Mouse (Mus musculus) liver, postnatal 0 days (tissue): ENCODE data around the gene Srebf1. TPM values are rescaled to one million over a fixed set of nuclear protein-coding genes. Genes with fewer than 3 reads are reported as not detected.

Experiments
- ATAC-seq: fragments of 200-750 bp; cut with Nextera tagmentation; 2 replicates; pipeline ENCODE4 v1.8.0; 2017; ENCODE audit warnings: mild to moderate bottlenecking, moderate library complexity
- DNase-seq: peaks from one replicate; pipeline ENCODE4 v3.0.0-alpha.2; 2016
- H3K27ac ChIP-seq: fragments of 300-500 bp; sonication (generic); 2 replicates; pipeline ENCODE4 v1.5.1; 2014; ENCODE audit warnings: antibody characterized with exemption, moderate library complexity, mild to moderate bottlenecking, low read depth
- H3K27me3 ChIP-seq: fragments of 300-500 bp; sonication (generic); 2 replicates; pipeline ENCODE4 v1.6.1; 2014; ENCODE audit warnings: low read length, control low read depth, mixed read lengths; ENCODE audit not compliant: insufficient read depth
- H3K36me3 ChIP-seq: fragments of 300-500 bp; sonication (generic); replicated peaks from 2 replicates; pipeline ENCODE4 v1.6.1; 2014; ENCODE audit warnings: mild to moderate bottlenecking, control low read depth, low read length, moderate library complexity, mixed read lengths; ENCODE audit not compliant: insufficient read depth
- H3K4me1 ChIP-seq: fragments of 300-500 bp; sonication (generic); 2 replicates; pipeline ENCODE4 v1.6.1; 2014; ENCODE audit warnings: antibody characterized with exemption, mild to moderate bottlenecking, control low read depth; ENCODE audit not compliant: insufficient read depth
- H3K4me2 ChIP-seq: fragments of 300-500 bp; sonication (generic); 2 replicates; pipeline ENCODE4 v1.6.1; 2014; ENCODE audit warnings: low read depth, mild to moderate bottlenecking, low read length, moderate library complexity, mixed read lengths
- H3K4me3 ChIP-seq: fragments of 300-500 bp; sonication (generic); 2 replicates; pipeline ENCODE4 v1.5.1; 2014; ENCODE audit warnings: low read depth, low read length
- H3K9ac ChIP-seq: fragments of 300-500 bp; sonication (generic); replicated peaks from 2 replicates; pipeline ENCODE4 v1.6.1; 2014; ENCODE audit warnings: mild to moderate bottlenecking, moderate library complexity
- H3K9me3 ChIP-seq: fragments of 300-500 bp; sonication (generic); 2 replicates; pipeline ENCODE4 v1.6.1; 2016; ENCODE audit warnings: mild to moderate bottlenecking, control low read depth, low read length, mixed read lengths
- CTCF ChIP-seq: sonication (generic); IDR thresholded peaks from 2 replicates; pipeline ENCODE4 v1.5.1; 2016; ENCODE audit warnings: antibody characterized with exemption, low read depth
- EP300 ChIP-seq: IDR thresholded peaks from 2 replicates; pipeline ENCODE4 v1.6.1; 2016; ENCODE audit warnings: antibody characterized with exemption, low read depth, mild to moderate bottlenecking
- WGBS: fragments of 180-500 bp; shearing (Covaris S2); extraction: QIAGEN DNeasy Blood & Tissue Kit; methylation state at CpG from one replicate; pipeline ENCODE4 v1.1.7; 2014; ENCODE audit not compliant: insufficient replicate concordance; 5-methylcytosine and 5-hydroxymethylcytosine counted together
- polyA plus RNA-seq: library from polyadenylated mRNA; unstranded; fragments of >200 nt; fragmentation: Nextera tagmentation; extraction: Ambion mirVana; gene quantifications from 2 replicates; pipeline ENCODE4 v1.2.1, GENCODE M21; 2015

The Srebf1 gene
- polyA plus RNA-seq, 1 experiment from 2014 or later, result 21.4 TPM

GRCm38 (mm10) chr11:60221425-60221824 is 956 bp downstream of the Srebf1 start:
- Histone ChIP-seq H3K36me3 (peaks cover 8% of the 10 kb centered on the region), H3K4me1 (peaks cover 61% of the 10 kb centered on the region), H3K9ac (0 out of 2 replicates have a peak overlapping the region, but pooled peaks have one; percentile 13), H3K27ac (peak overlapping the region; percentile 58), H3K4me2 (0 out of 2 replicates have a peak overlapping the region, but pooled peaks have one; percentile 81), H3K9me3 (no peaks in the 10 kb centered on the region), H3K27me3 (no peaks in the 10 kb centered on the region), H3K4me3 (no peak overlapping the region)
- no peak for DNase-seq
- 71% methylated on average over 6 of the region's 6 CpGs for WGBS
- no peak for TF ChIP-seq EP300
- no peak for TF ChIP-seq CTCF
- no peak for ATAC-seq

GRCm38 (mm10) chr11:60220291-60220804 is 2.0 kb downstream of the Srebf1 start:
- H3K4me2 ChIP-seq, result peak overlapping the region; percentile 91
- TF ChIP-seq EP300 (peak; percentile 7; the same call in 1 of the 2 replicates), CTCF (no peak)
- WGBS, result under 1% methylated on average over 46 of the region's 46 CpGs
- peaks cover 61% of the 10 kb centered on the region for H3K4me1 ChIP-seq
- H3K9me3 ChIP-seq, result no peaks in the 10 kb centered on the region
- peaks cover 8% of the 10 kb centered on the region for H3K36me3 ChIP-seq
- no peaks in the 10 kb centered on the region for H3K27me3 ChIP-seq
- H3K9ac ChIP-seq, result peak overlapping the region; percentile 80
- DNase-seq, result peak; percentile 97
- ATAC-seq, result peak; percentile 79
- peak overlapping the region; percentile 81 for H3K4me3 ChIP-seq
- peak overlapping the region; percentile 92 for H3K27ac ChIP-seq

GRCm38 (mm10) chr11:60219609-60220008 is 2.8 kb downstream of the Srebf1 start:
- Histone ChIP-seq H3K27ac (peak overlapping the region; percentile 92), H3K4me2 (peak overlapping the region; percentile 91), H3K4me3 (peak overlapping the region; percentile 81), H3K4me1 (peaks cover 57% of the 10 kb centered on the region), H3K36me3 (peaks cover 8% of the 10 kb centered on the region), H3K27me3 (no peaks in the 10 kb centered on the region), H3K9ac (peak overlapping the region; percentile 80), H3K9me3 (no peaks in the 10 kb centered on the region)
- no peak for ATAC-seq
- 16% methylated on average over 8 of the region's 8 CpGs for WGBS
- DNase-seq, result no peak
- TF ChIP-seq EP300, result no peak
- no peak for TF ChIP-seq CTCF

GRCm38 (mm10) chr11:60217467-60217866 is 4.9 kb downstream of the Srebf1 start:
- Histone ChIP-seq H3K4me1 (peaks cover 40% of the 10 kb centered on the region), H3K9me3 (no peaks in the 10 kb centered on the region), H3K4me3 (no peak overlapping the region), H3K27me3 (no peaks in the 10 kb centered on the region), H3K36me3 (peaks cover 8% of the 10 kb centered on the region), H3K4me2 (no peak overlapping the region; the same call in 1 of the 2 replicates), H3K9ac (no peak overlapping the region), H3K27ac (no peak overlapping the region)
- DNase-seq (no peak), ATAC-seq (no peak)
- TF ChIP-seq EP300 (peak; percentile 73), CTCF (no peak)
- WGBS, result 62% methylated on average over 7 of the region's 7 CpGs

- WGBS, result 88% methylated on average over 1 of the region's 1 CpGs
- Histone ChIP-seq H3K27me3 (no peaks in the 10 kb centered on the region), H3K9me3 (no peaks in the 10 kb centered on the region), H3K4me3 (no peak overlapping the region), H3K4me2 (no peak overlapping the region), H3K36me3 (peaks cover 8% of the 10 kb centered on the region), H3K27ac (no peak overlapping the region), H3K4me1 (peaks cover 41% of the 10 kb centered on the region), H3K9ac (no peak overlapping the region)
- ATAC-seq, result no peak
- no peak for DNase-seq
- no peak for TF ChIP-seq EP300
- TF ChIP-seq CTCF, result no peak
Measured at GRCm38 (mm10) chr11:60216671-60217070, 5.7 kb downstream of the Srebf1 start.

GRCm38 (mm10) chr11:60213266-60213665 is 9.1 kb downstream of the Srebf1 start:
- H3K27me3 ChIP-seq, result no peaks in the 10 kb centered on the region
- no peak for ATAC-seq
- H3K9me3 ChIP-seq, result no peaks in the 10 kb centered on the region
- TF ChIP-seq CTCF, result no peak
- no peak for TF ChIP-seq EP300
- no peak overlapping the region; the same call in 1 of the 2 replicates for H3K9ac ChIP-seq
- H3K27ac ChIP-seq, result no peak overlapping the region
- DNase-seq, result no peak
- no peak overlapping the region for H3K4me2 ChIP-seq
- no peak overlapping the region for H3K4me3 ChIP-seq
- peaks cover 3% of the 10 kb centered on the region; the same call in 1 of the 2 replicates for H3K36me3 ChIP-seq
- 74% methylated on average over 6 of the region's 6 CpGs for WGBS
- H3K4me1 ChIP-seq, result peaks cover 52% of the 10 kb centered on the region
